ENCODE assay signal across 26 mouse cellular contexts in genomic region chr14:105865381-105865938, GRCm38 (mm10). TPM values are rescaled to one million over a fixed set of nuclear protein-coding genes. Genes with fewer than 3 reads are reported as not detected.
DNase-seq lines count a peak whose midpoint lies in the region; ATAC-seq and TF ChIP-seq lines count a peak whose summit lies in the region.
"Had no signal": no experiment of that assay in that cellular context is flagged by ENCODE, and none has a peak within 500 bp of the region (broad histone marks: within the 10 kb centered on the region; RNA-seq: fewer than 3 reads in every experiment).

No protein-coding gene starts in this region.

- no peak for ATAC-seq in limb, embryonic 11.5 days (ENCODE audit: insufficient number of reproducible peaks, low FRiP score, low TSS enrichment, low read depth)
- peak; percentile 54; the same call in 1 of the 2 replicates for ATAC-seq in common myeloid progenitor, adult 5-6 weeks (replicated peaks; ENCODE audit: low read depth, poor library complexity, severe bottlenecking)
- ATAC-seq in megakaryocyte-erythroid progenitor cell, adult 5-6 weeks (replicated peaks; ENCODE audit: low FRiP score, low TSS enrichment, poor library complexity, severe bottlenecking): peak; percentile 34; the same call in 1 of the 2 replicates
- ATAC-seq: CD4-positive, CD25-positive, alpha-beta regulatory T cell, adult 4 months; forebrain, embryonic 14.5 days; intestine, embryonic 15.5 days had no signal

- DNase-seq in limb, embryonic 11.5 days (ENCODE audit: low spot score): peak; percentile 14
- DNase-seq in limb, embryonic 10.5 days (ENCODE audit: low spot score): no peak
- no peak for DNase-seq in ES-E14 (ENCODE audit: low read depth, low spot score)
- DNase-seq in left cerebral cortex, postnatal 25 days (ENCODE audit: low spot score in 2 of 2): no peak
- DNase-seq in gastrocnemius, adult 8-10 months (ENCODE audit: low spot score in 2 of 2): no peak
- DNase-seq in adrenal gland, adult 18-20 months (ENCODE audit: low spot score in 2 of 2): no peak
- DNase-seq: adrenal gland, adult 2 months; adrenal gland, postnatal 14 days; cerebellum, adult 11-12 months; cerebellum, adult 8-10 months; cerebellum, postnatal 10 days; cerebellum, postnatal 36 days; gastrocnemius, postnatal 10 days; heart, adult 11 months; kidney, adult 11 months had no signal

- no peak overlapping the region for H3K4me2 ChIP-seq in limb, embryonic 11.5 days (ENCODE audit: low read depth, severe bottlenecking)
- H3K4me2 ChIP-seq: embryonic facial prominence, embryonic 12.5 days; embryonic facial prominence, embryonic 15.5 days; heart, embryonic 11.5 days; hindbrain, embryonic 12.5 days; hindbrain, embryonic 15.5 days; intestine, embryonic 15.5 days had no signal

- no peaks in the 10 kb centered on the region for H3K36me3 ChIP-seq in limb, embryonic 11.5 days (ENCODE audit: control insufficient read depth, insufficient read depth, low read length)
- H3K36me3 ChIP-seq in limb, embryonic 10.5 days: no peaks in the 10 kb centered on the region
- no peaks in the 10 kb centered on the region; the same call in 1 of the 2 replicates for H3K36me3 ChIP-seq in ES-E14 (ENCODE audit: control insufficient read depth, insufficient read depth, low read length, poor library complexity, severe bottlenecking)
- H3K36me3 ChIP-seq: embryonic facial prominence, embryonic 12.5 days; embryonic facial prominence, embryonic 15.5 days; hindbrain, embryonic 12.5 days; hindbrain, embryonic 15.5 days; intestine, embryonic 15.5 days had no signal

- H3K4me3 ChIP-seq in limb, embryonic 11.5 days (ENCODE audit: low read depth, low read length): no peak overlapping the region
- H3K4me3 ChIP-seq in limb, embryonic 10.5 days: no peak overlapping the region
- peak overlapping the region in 1 of 2 experiments; percentile 1; a peak in 2 of 4 replicates for H3K4me3 ChIP-seq in ES-E14 (ENCODE audit: insufficient read depth in 1 of 2, low read depth in 1 of 2, low read length in 2 of 2, poor library complexity in 1 of 2, severe bottlenecking in 1 of 2)
- H3K4me3 ChIP-seq: embryonic facial prominence, embryonic 12.5 days; embryonic facial prominence, embryonic 15.5 days; hindbrain, embryonic 12.5 days; hindbrain, embryonic 15.5 days; intestine, embryonic 15.5 days had no signal

- H3K9me3 ChIP-seq in limb, embryonic 11.5 days (ENCODE audit: control insufficient read depth, low read length): no peaks in the 10 kb centered on the region; the same call in 1 of the 2 replicates
- no peaks in the 10 kb centered on the region for H3K9me3 ChIP-seq in limb, embryonic 10.5 days (replicated peaks)
- no peaks in the 10 kb centered on the region for H3K9me3 ChIP-seq in ES-E14 (ENCODE audit: control insufficient read depth, insufficient read depth, low read depth, low read length)
- H3K9me3 ChIP-seq: embryonic facial prominence, embryonic 15.5 days; hindbrain, embryonic 12.5 days; hindbrain, embryonic 15.5 days; intestine, embryonic 15.5 days had no signal

- H3K4me1 ChIP-seq in limb, embryonic 11.5 days (ENCODE audit: control insufficient read depth, insufficient read depth, low read length): 0 out of 2 replicates have a peak, but pooled peaks cover under 1% of the 10 kb centered on the region
- H3K4me1 ChIP-seq in limb, embryonic 10.5 days: peaks cover 12% of the 10 kb centered on the region
- peaks cover 7 to 11% of the 10 kb centered on the region in 2 experiments for H3K4me1 ChIP-seq in ES-E14 (ENCODE audit: control insufficient read depth in 2 of 2, insufficient read depth in 2 of 2, low read length in 2 of 2, poor library complexity in 1 of 2)
- H3K4me1 ChIP-seq: hindbrain, embryonic 12.5 days; hindbrain, embryonic 15.5 days had no signal

- intact Hi-C loops in left cerebral cortex, postnatal 25 days (cut with DNase I): no loop called here

- no peak overlapping the region for H3K27ac ChIP-seq in limb, embryonic 11.5 days (replicated peaks; ENCODE audit: low read depth, low read length)
- no peak overlapping the region for H3K27ac ChIP-seq in limb, embryonic 10.5 days
- peak overlapping the region; percentile 68; the same call in 1 of the 2 replicates for H3K27ac ChIP-seq in ES-E14 (ENCODE audit: insufficient read depth, low read depth, low read length, poor library complexity, severe bottlenecking)
- H3K27ac ChIP-seq: embryonic facial prominence, embryonic 12.5 days; embryonic facial prominence, embryonic 15.5 days; hindbrain, embryonic 12.5 days; hindbrain, embryonic 15.5 days; intestine, embryonic 15.5 days had no signal

- in situ Hi-C loops in ES-E14 (cut with MboI; ENCODE audit: low sequenced_read_pairs in 2 of 2, unreplicated experiment in 2 of 2): no loop called here

- H3K9ac ChIP-seq in limb, embryonic 11.5 days (ENCODE audit: low read length): no peak overlapping the region
- no peak overlapping the region for H3K9ac ChIP-seq in ES-E14 (ENCODE audit: insufficient read depth, low read depth, low read length, poor library complexity, severe bottlenecking)
- H3K9ac ChIP-seq: embryonic facial prominence, embryonic 12.5 days; embryonic facial prominence, embryonic 15.5 days; hindbrain, embryonic 12.5 days; hindbrain, embryonic 15.5 days; intestine, embryonic 15.5 days had no signal

- 89% methylated on average over 5 of the region's 5 CpGs for WGBS in limb, embryonic 11.5 days
- WGBS in limb, embryonic 10.5 days: 94% methylated on average over 5 of the region's 5 CpGs

- H3K27me3 ChIP-seq in limb, embryonic 11.5 days (ENCODE audit: control insufficient read depth, insufficient read depth, low read length): no peaks in the 10 kb centered on the region
- no peaks in the 10 kb centered on the region for H3K27me3 ChIP-seq in limb, embryonic 10.5 days (ENCODE audit: low read depth, poor library complexity, severe bottlenecking)
- H3K27me3 ChIP-seq: embryonic facial prominence, embryonic 12.5 days; embryonic facial prominence, embryonic 15.5 days; hindbrain, embryonic 12.5 days; hindbrain, embryonic 15.5 days; intestine, embryonic 15.5 days had no signal

TF ChIP-seq in ES-E14, 5 proteins besides CTCF, POLR2A, EP300 and RAD21:
- TF ChIP-seq HCFC1 (IDR thresholded peaks at IDR 0.05; ENCODE audit: borderline replicate concordance, insufficient read depth, low read length) (no peak), ZNF384 (IDR thresholded peaks at IDR 0.05; ENCODE audit: low read depth, low read length) (no peak), CHD2 (IDR thresholded peaks at IDR 0.05; ENCODE audit: low read depth, low read length) (no peak), MAFK (IDR thresholded peaks at IDR 0.05; ENCODE audit: insufficient read depth, low read depth, low read length) (no peak), ZC3H11A (IDR thresholded peaks at IDR 0.05; ENCODE audit: borderline replicate concordance, low read depth, low read length) (no peak)

RNA-seq across cellular contexts. Expression of gene Spry2, which starts 31.2 kb away (rescaled TPM):
- 71.3 and 73.3 TPM in 2 replicates for polyA plus RNA-seq in limb, embryonic 11.5 days (2014; fragmentation: Nextera tagmentation; extraction: Ambion mirVana)
- 36.2 and 43.4 TPM in 2 replicates for polyA plus RNA-seq in limb, embryonic 10.5 days (2016; fragmentation: Nextera tagmentation; extraction: Ambion mirVana)
- 49.5 and 69.0 TPM in 2 replicates for total RNA-seq in ES-E14 (2012; rRNA removed)
- 2.2 and 2.9 TPM in 2 replicates for total RNA-seq in common myeloid progenitor, adult 5-6 weeks (2017)
- 4.5 and 5.1 TPM in 2 replicates for total RNA-seq in megakaryocyte-erythroid progenitor cell, adult 5-6 weeks (2014; fragmentation: Nextera tagmentation)
- total RNA-seq in megakaryocyte-erythroid progenitor cell, adult 5-6 weeks (2017): 4.7 and 7.1 TPM in 2 replicates
- 100 to 1,000 TPM; 102 to 104 TPM for total RNA-seq in left cerebral cortex, postnatal 25 days (2021)
- total RNA-seq in gastrocnemius, adult 8-10 months (2022): 10 to 100 TPM; 15.7 to 20.8 (median 18.7) TPM
- total RNA-seq in adrenal gland, adult 18-20 months (2021): 10 to 100 TPM; 28.3 to 29.1 TPM
- total RNA-seq: MEL had no signal
